Mouse (Mus musculus) forebrain, postnatal 0 days (tissue): ENCODE results near the gene Rbm4. TPM values are rescaled to one million over a fixed set of nuclear protein-coding genes. Genes with fewer than 3 reads are reported as not detected.

Experiments used
- ATAC-seq: fragments of 200-750 bp; cut with Nextera tagmentation; 2 replicates; pipeline ENCODE4 v1.8.0; 2017; ENCODE audit warnings: mild to moderate bottlenecking, moderate library complexity
- DNase-seq: peaks from one replicate; pipeline ENCODE4 v3.0.0-alpha.2; 2015
- H3K27ac ChIP-seq: fragments of 300-500 bp; sonication (generic); 2 replicates; pipeline ENCODE4 v1.5.1; 2014; ENCODE audit warnings: low read depth, mild to moderate bottlenecking, antibody characterized with exemption, low read length, moderate library complexity, mixed read lengths
- H3K27me3 ChIP-seq: fragments of 300-500 bp; sonication (generic); 2 replicates; pipeline ENCODE4 v1.6.1; 2014; ENCODE audit warnings: mild to moderate bottlenecking, low read length, mixed read lengths; ENCODE audit not compliant: insufficient read depth
- H3K36me3 ChIP-seq: fragments of 300-500 bp; sonication (generic); 2 replicates; pipeline ENCODE4 v1.6.1; 2014; ENCODE audit warnings: mild to moderate bottlenecking, moderate library complexity; ENCODE audit not compliant: insufficient read depth
- H3K4me1 ChIP-seq: fragments of 300-500 bp; sonication (generic); 2 replicates; pipeline ENCODE4 v1.6.1; 2014; ENCODE audit warnings: antibody characterized with exemption; ENCODE audit not compliant: insufficient read depth
- H3K4me2 ChIP-seq: fragments of 300-500 bp; sonication (generic); 2 replicates; pipeline ENCODE4 v1.6.1; 2014; ENCODE audit warnings: low read depth, mild to moderate bottlenecking, moderate library complexity
- H3K4me3 ChIP-seq: fragments of 300-500 bp; sonication (generic); 2 replicates; pipeline ENCODE4 v1.5.1; 2014; ENCODE audit warnings: low read depth, low read length, mixed read lengths
- H3K9ac ChIP-seq: fragments of 300-500 bp; sonication (generic); 2 replicates; pipeline ENCODE4 v1.6.1; 2014; ENCODE audit warnings: mild to moderate bottlenecking
- H3K9me3 ChIP-seq: fragments of 300-500 bp; sonication (generic); 2 replicates; pipeline ENCODE4 v1.6.1; 2016; ENCODE audit warnings: low read length
- CTCF ChIP-seq: sonication (generic); IDR thresholded peaks from 2 replicates; pipeline ENCODE4 v1.5.1; 2016; ENCODE audit warnings: antibody characterized with exemption, control low read depth, low read depth
- WGBS: fragments of 180-500 bp; shearing (Covaris S2); extraction: QIAGEN DNeasy Blood & Tissue Kit; methylation state at CpG from one replicate; pipeline ENCODE4 v1.1.7; 2014; 5-methylcytosine and 5-hydroxymethylcytosine counted together
- polyA plus RNA-seq: library from polyadenylated mRNA; unstranded; fragments of >200 nt; fragmentation: Nextera tagmentation; extraction: Ambion mirVana; gene quantifications from 2 replicates; pipeline ENCODE4 v1.2.1, GENCODE M21; 2015
- total RNA-seq: library from RNA; depleted of rRNA; stranded (reverse); fragments of >200 nt; gene quantifications from 2 replicates; pipeline ENCODE4 v1.2.3, GENCODE M21; 2014; rRNA removed

The Rbm4 gene
- 106 and 145 TPM in 2 replicates for total RNA-seq
- 45.0 and 56.9 TPM in 2 replicates for polyA plus RNA-seq

DNA sequence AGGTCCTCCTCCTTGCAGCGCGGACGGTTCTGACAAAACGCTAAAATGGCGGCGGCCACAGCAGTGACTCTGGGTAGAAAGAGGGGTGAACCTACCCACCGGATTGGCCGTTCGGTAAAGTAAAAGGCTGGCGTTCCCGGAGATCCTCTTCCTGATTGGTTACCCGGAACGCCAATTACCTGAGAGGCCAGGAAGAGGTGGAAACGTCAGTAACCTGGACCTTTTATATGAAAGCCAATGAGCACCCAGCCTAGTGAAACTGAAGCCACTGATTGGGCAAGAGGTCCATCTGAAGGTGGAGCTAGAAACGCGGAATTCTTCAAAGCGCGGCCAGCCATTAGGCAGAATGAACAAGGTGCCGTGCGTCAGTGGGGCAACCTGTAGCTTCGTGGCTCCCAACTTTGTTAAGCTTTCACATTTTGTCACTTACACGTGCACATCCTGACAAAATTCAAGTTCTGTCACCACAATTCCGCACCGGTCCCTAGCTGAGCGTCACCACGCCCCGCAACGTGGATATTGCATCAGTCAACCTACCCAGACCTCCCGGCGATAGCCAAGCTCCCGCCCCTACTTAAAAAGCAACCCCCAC is at the start of gene Rbm4:
Rbm4 (minus strand) TSS at position 71 of the 592 bp plus-strand sequence.
- Histone ChIP-seq H3K4me3 (peak within 1 kb of the TSS; percentile 72), H3K4me2 (peak within 1 kb of the TSS; percentile 60), H3K27me3 (no peaks in the 10 kb centered on the region), H3K9ac (peak within 1 kb of the TSS; percentile 72), H3K9me3 (no peaks in the 10 kb centered on the region), H3K27ac (peak within 1 kb of the TSS; percentile 82), H3K4me1 (peaks cover 18% of the 10 kb centered on the region), H3K36me3 (peaks cover 20% of the 10 kb centered on the region)
- WGBS: under 1% methylated on average over 31 of the region's 31 CpGs
- peak; percentile 98 for DNase-seq
- peak; percentile 99 for ATAC-seq
- TF ChIP-seq CTCF: no peak

DNA sequence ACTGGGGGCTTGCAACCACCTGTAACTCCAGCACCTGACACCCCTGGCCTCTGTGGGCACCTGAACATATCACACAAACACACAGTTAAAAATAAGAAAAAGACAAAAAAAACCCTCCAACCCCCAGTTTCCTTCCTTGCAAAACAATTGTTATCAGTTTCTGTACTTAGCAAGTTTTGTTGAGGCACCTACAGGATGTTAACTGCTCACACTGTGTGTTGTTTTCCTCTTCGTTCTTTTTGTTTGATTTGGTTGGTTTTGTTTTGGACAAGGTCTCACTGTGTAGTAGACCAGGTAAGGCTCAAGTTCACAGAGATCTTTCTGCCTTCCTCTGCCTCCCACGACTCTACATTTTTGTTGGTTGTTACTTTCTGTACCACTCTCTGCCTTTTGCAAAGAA is 48.9 kb upstream of the Rbm4 start:
- Histone ChIP-seq H3K9ac (no peak overlapping the region), H3K27ac (no peak overlapping the region), H3K27me3 (peaks cover 7% of the 10 kb centered on the region; the same call in 1 of the 2 replicates), H3K4me3 (no peak overlapping the region), H3K4me2 (no peak overlapping the region), H3K4me1 (0 out of 2 replicates have a peak, but pooled peaks cover 8% of the 10 kb centered on the region), H3K36me3 (no peaks in the 10 kb centered on the region), H3K9me3 (no peaks in the 10 kb centered on the region)
- ATAC-seq: no peak
- no peak for DNase-seq
- 76% methylated on average over 2 of the region's 2 CpGs for WGBS
- TF ChIP-seq CTCF: no peak

DNA sequence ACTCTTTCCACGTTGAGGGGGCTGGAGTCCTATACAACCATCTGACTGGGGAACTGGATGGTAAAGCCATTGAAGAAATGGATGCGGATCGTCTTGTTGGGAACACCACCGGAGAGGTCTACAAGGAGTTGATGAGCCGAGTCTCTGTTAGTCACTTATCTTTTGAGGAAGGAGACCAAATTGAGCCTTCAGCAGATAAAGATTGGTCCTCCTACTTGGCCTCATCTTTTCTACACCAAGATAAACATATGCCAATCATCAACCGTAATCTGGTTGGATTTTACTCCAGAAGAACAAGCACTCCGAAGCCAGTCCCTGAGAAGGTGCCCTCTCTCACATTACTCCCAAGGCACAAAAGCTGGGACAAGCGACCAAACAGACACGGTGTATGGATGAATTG is 47.1 kb upstream of the Rbm4 start:
- Histone ChIP-seq H3K4me3 (no peak overlapping the region), H3K27me3 (peaks cover 7% of the 10 kb centered on the region; the same call in 1 of the 2 replicates), H3K4me2 (no peak overlapping the region), H3K27ac (no peak overlapping the region), H3K36me3 (no peaks in the 10 kb centered on the region), H3K9me3 (no peaks in the 10 kb centered on the region), H3K9ac (no peak overlapping the region), H3K4me1 (0 out of 2 replicates have a peak, but pooled peaks cover 8% of the 10 kb centered on the region)
- no peak for TF ChIP-seq CTCF
- ATAC-seq (no peak), DNase-seq (no peak)
- 87% methylated on average over 9 of the region's 9 CpGs for WGBS

DNA sequence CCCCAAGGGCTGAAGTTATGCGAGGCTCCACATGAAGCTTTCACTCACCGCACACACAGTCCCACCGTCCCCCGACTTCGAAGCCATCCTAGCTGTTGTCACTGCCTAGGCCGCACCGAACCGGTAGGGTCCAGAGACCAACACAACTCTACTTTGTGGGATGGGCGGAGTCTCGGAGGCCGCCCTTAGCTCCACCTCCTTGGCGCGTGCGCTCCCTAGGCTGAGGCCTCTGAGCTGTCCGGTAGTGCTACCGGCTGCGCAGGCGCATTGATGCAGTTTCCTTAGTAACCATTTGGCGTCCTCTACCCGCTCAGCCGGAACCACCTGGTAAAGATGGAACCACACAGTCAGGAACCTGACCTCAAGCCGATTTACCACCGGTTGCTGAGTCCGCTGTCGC is 45.4 kb upstream of the Rbm4 start, which contains the start of the genes Ccs and Ccdc87:
Ccs (minus strand) TSS at position 184 of the 400 bp plus-strand sequence.
Ccdc87 (plus strand) TSS at position 218 of the 400 bp plus-strand sequence.
- peak; percentile 93 for DNase-seq
- H3K4me2 ChIP-seq: peak within 1 kb of the TSS; percentile 96
- no peaks in the 10 kb centered on the region for H3K36me3 ChIP-seq
- peak within 1 kb of the TSS; percentile 57 for H3K4me3 ChIP-seq
- H3K4me1 ChIP-seq: 0 out of 2 replicates have a peak, but pooled peaks cover 8% of the 10 kb centered on the region
- H3K27ac ChIP-seq: no peak within 1 kb of the TSS
- peaks cover 7% of the 10 kb centered on the region; the same call in 1 of the 2 replicates for H3K27me3 ChIP-seq
- H3K9ac ChIP-seq: peak within 1 kb of the TSS; percentile 56
- H3K9me3 ChIP-seq: no peaks in the 10 kb centered on the region
- under 1% methylated on average over 25 of the region's 25 CpGs for WGBS
- ATAC-seq: peak; percentile 99
- peak; percentile 31; the same call in 1 of the 2 replicates for TF ChIP-seq CTCF

DNA sequence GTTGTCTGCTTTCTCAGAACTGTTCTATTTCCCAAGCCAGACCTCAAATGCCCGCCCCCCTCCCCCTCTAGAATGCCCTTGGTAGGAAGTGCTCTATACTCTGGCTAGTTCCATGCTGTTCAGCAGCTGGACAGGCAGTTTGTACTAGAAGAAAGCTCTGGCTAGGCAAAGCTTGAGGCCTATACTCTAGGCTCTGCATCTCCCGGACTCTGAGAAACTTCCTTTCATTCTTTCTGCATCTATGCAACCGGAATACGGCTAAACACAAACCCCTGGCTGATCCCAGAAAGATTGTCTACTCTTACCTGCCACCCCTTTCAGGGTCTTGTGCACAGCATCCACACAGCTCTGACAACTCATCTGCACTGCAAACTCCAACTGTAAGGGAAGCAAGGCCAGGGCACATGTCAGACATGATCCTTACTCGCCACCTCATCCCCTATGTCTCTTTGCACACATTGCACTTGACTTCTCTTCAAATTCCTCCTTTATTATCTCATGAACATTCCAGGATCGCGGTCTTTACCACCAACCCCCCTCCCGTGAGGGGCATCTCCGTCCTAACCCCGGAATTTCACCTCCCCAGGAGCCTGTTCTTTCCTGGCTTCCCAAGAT is 44.9 kb upstream of the Rbm4 start:
- H3K4me1 ChIP-seq: 0 out of 2 replicates have a peak, but pooled peaks cover 8% of the 10 kb centered on the region
- peaks cover 7% of the 10 kb centered on the region; the same call in 1 of the 2 replicates for H3K27me3 ChIP-seq
- no peak for ATAC-seq
- no peaks in the 10 kb centered on the region for H3K36me3 ChIP-seq
- H3K4me3 ChIP-seq: peak overlapping the region; percentile 57
- H3K27ac ChIP-seq: no peak overlapping the region
- TF ChIP-seq CTCF: no peak
- WGBS: 28% methylated on average over 10 of the region's 10 CpGs
- H3K9ac ChIP-seq: peak overlapping the region; percentile 56
- no peaks in the 10 kb centered on the region for H3K9me3 ChIP-seq
- peak overlapping the region; percentile 96 for H3K4me2 ChIP-seq
- DNase-seq: no peak

DNA sequence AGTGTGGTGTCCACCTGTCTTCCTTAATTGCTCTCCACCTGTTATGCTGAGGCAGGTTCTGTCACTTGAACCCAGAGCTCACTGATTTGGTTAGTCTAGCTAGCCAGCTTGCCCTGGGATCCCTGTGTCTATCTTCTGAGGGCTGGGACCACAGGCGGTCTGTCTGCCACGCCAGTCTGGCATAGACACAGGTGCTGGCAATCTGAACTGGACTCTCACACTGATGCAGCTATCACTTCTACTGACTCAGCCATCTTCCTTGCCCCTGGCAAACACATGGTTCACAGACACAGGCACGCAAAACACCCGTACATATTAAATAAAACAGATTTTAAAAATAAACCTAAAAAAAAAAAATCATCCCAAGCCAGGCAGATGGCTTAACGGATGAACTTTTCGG is 43.3 kb upstream of the Rbm4 start:
- Histone ChIP-seq H3K27me3 (peaks cover 7% of the 10 kb centered on the region; the same call in 1 of the 2 replicates), H3K9ac (no peak overlapping the region), H3K4me1 (0 out of 2 replicates have a peak, but pooled peaks cover 8% of the 10 kb centered on the region), H3K36me3 (peaks cover 4% of the 10 kb centered on the region), H3K4me2 (no peak overlapping the region), H3K27ac (no peak overlapping the region), H3K4me3 (no peak overlapping the region), H3K9me3 (no peaks in the 10 kb centered on the region)
- WGBS: 92% methylated on average over 6 of the region's 6 CpGs
- ATAC-seq (no peak), DNase-seq (no peak)
- TF ChIP-seq CTCF: no peak

DNA sequence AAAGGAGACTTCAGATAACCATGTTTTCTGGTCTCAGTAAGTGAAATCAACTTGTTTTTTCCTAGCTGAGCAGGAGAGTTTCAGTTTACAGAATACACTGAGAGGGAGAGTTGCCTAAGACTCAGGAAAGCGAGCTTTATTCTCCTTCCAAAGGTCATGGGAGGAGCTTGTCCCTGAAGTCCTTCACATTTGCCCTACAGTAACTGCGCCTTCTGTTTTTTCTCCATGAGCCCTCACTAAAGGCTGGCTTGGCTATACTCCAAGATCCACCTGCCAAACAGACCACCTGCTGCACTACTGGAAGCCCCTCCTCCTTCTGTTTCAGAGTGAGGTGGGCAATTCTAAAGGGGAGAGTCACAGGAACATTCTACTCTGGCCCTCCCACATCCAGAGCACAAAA is 42.4 kb upstream of the Rbm4 start:
- Histone ChIP-seq H3K4me1 (0 out of 2 replicates have a peak, but pooled peaks cover 8% of the 10 kb centered on the region), H3K4me3 (no peak overlapping the region), H3K27ac (no peak overlapping the region), H3K9me3 (no peaks in the 10 kb centered on the region), H3K4me2 (no peak overlapping the region), H3K36me3 (peaks cover 5% of the 10 kb centered on the region), H3K9ac (no peak overlapping the region), H3K27me3 (peaks cover 7% of the 10 kb centered on the region; the same call in 1 of the 2 replicates)
- DNase-seq (no peak), ATAC-seq (no peak)
- no peak for TF ChIP-seq CTCF
- WGBS: 66% methylated on average over 2 of the region's 2 CpGs
